Mouse (Mus musculus) heart, embryonic 15.5 days (tissue): Measurements from ENCODE around the gene Gpbp1. TPM values are rescaled to one million over a fixed set of nuclear protein-coding genes. Genes with fewer than 3 reads are reported as not detected.

Experiments used
- ATAC-seq: fragments of 200-750 bp; cut with Nextera tagmentation; replicated peaks from 2 replicates; pipeline ENCODE4 v1.8.0; 2017; ENCODE audit warnings: low read depth, moderate TSS enrichment; ENCODE audit not compliant: insufficient number of reproducible peaks, insufficient read depth, low FRiP score
- H3K27ac ChIP-seq: fragments of 300-500 bp; sonication (generic); 2 replicates; pipeline ENCODE4 v1.5.1; 2015; ENCODE audit warnings: mild to moderate bottlenecking, inconsistent platforms
- H3K27me3 ChIP-seq: fragments of 300-500 bp; sonication (generic); 2 replicates; pipeline ENCODE4 v1.6.1; 2015; ENCODE audit warnings: inconsistent platforms
- H3K36me3 ChIP-seq: fragments of 300-500 bp; sonication (generic); 2 replicates; pipeline ENCODE4 v1.6.1; 2015; ENCODE audit warnings: mild to moderate bottlenecking, inconsistent platforms
- H3K4me1 ChIP-seq: fragments of 300-500 bp; sonication (generic); replicated peaks from 2 replicates; pipeline ENCODE4 v1.6.1; 2015; ENCODE audit warnings: inconsistent platforms
- H3K4me2 ChIP-seq: fragments of 300-500 bp; sonication (generic); 2 replicates; pipeline ENCODE4 v1.6.1; 2015; ENCODE audit warnings: inconsistent platforms, mild to moderate bottlenecking, moderate library complexity
- H3K4me3 ChIP-seq: fragments of 300-500 bp; sonication (generic); 2 replicates; pipeline ENCODE4 v1.5.1; 2015; ENCODE audit warnings: mild to moderate bottlenecking, inconsistent platforms
- H3K9ac ChIP-seq: fragments of 300-500 bp; sonication (generic); 2 replicates; pipeline ENCODE4 v1.6.1; 2015; ENCODE audit warnings: mild to moderate bottlenecking, inconsistent platforms
- H3K9me3 ChIP-seq: fragments of 300-500 bp; sonication (generic); replicated peaks from 2 replicates; pipeline ENCODE4 v1.6.1; 2016; ENCODE audit warnings: inconsistent platforms
- WGBS: fragments of 180-500 bp; shearing (Covaris S2); methylation state at CpG from one replicate; pipeline ENCODE4 v1.1.7; 2015; ENCODE audit warnings: mixed read lengths; 5-methylcytosine and 5-hydroxymethylcytosine counted together
- polyA plus RNA-seq: library from polyadenylated mRNA; unstranded; fragments of >200 nt; fragmentation: Nextera tagmentation; extraction: Ambion mirVana; gene quantifications from 2 replicates; pipeline ENCODE4 v1.2.1, GENCODE M21; 2015

The Gpbp1 gene
- 53.9 and 55.2 TPM in 2 replicates for polyA plus RNA-seq

- Histone ChIP-seq H3K4me1 (peaks cover 19% of the 10 kb centered on the region), H3K27ac (peak within 1 kb of the TSS; percentile 99), H3K36me3 (no peaks in the 10 kb centered on the region), H3K9me3 (no peaks in the 10 kb centered on the region), H3K27me3 (peaks cover 23% of the 10 kb centered on the region), H3K4me3 (peak within 1 kb of the TSS; percentile 88), H3K4me2 (peak within 1 kb of the TSS; percentile 85), H3K9ac (peak within 1 kb of the TSS; percentile 85)
- WGBS, result under 1% methylated on average over 96 of the region's 109 CpGs
- ATAC-seq, result peak; percentile 97
These were observed at the start of gene Gpbp1 for GRCm38 (mm10) chr13:111489802-111490723. Gene Gpbp1, minus strand, starts transcription at chr13:111490111.

GRCm38 (mm10) chr13:111537718-111538117 is 47.8 kb upstream of the Gpbp1 start:
- Histone ChIP-seq H3K9me3 (no peaks in the 10 kb centered on the region), H3K4me2 (no peak overlapping the region), H3K36me3 (no peaks in the 10 kb centered on the region), H3K4me1 (no peaks in the 10 kb centered on the region), H3K27me3 (no peaks in the 10 kb centered on the region), H3K9ac (no peak overlapping the region), H3K27ac (no peak overlapping the region), H3K4me3 (no peak overlapping the region)
- ATAC-seq, result no peak
- WGBS, result 79% methylated on average over 9 of the region's 9 CpGs

- no peak for ATAC-seq
- Histone ChIP-seq H3K27ac (no peak overlapping the region), H3K4me2 (no peak overlapping the region), H3K9ac (no peak overlapping the region), H3K4me3 (no peak overlapping the region), H3K36me3 (no peaks in the 10 kb centered on the region), H3K27me3 (no peaks in the 10 kb centered on the region), H3K4me1 (no peaks in the 10 kb centered on the region), H3K9me3 (no peaks in the 10 kb centered on the region)
- 71% methylated on average over 6 of the region's 6 CpGs for WGBS
These were observed 46.4 kb upstream of the Gpbp1 start for GRCm38 (mm10) chr13:111536207-111536887.

- Histone ChIP-seq H3K4me3 (no peak overlapping the region), H3K9ac (no peak overlapping the region), H3K9me3 (no peaks in the 10 kb centered on the region), H3K27ac (no peak overlapping the region), H3K36me3 (no peaks in the 10 kb centered on the region), H3K4me1 (no peaks in the 10 kb centered on the region), H3K4me2 (no peak overlapping the region), H3K27me3 (no peaks in the 10 kb centered on the region)
- 63% methylated on average over 6 of the region's 6 CpGs for WGBS
- no peak for ATAC-seq
These were observed 44.2 kb upstream of the Gpbp1 start for GRCm38 (mm10) chr13:111534131-111534530.

- 92% methylated on average over 16 of the region's 16 CpGs for WGBS
- H3K27me3 ChIP-seq, result no peaks in the 10 kb centered on the region
These were observed 42.5 kb upstream of the Gpbp1 start for GRCm38 (mm10) chr13:111532178-111532948.

GRCm38 (mm10) chr13:111531701-111532100 is 41.8 kb upstream of the Gpbp1 start:
- no peaks in the 10 kb centered on the region for H3K27me3 ChIP-seq
- ATAC-seq, result no peak
- H3K9ac ChIP-seq, result no peak overlapping the region
- no peak overlapping the region for H3K4me3 ChIP-seq
- H3K27ac ChIP-seq, result no peak overlapping the region
- H3K9me3 ChIP-seq, result no peaks in the 10 kb centered on the region
- H3K4me2 ChIP-seq, result no peak overlapping the region
- H3K4me1 ChIP-seq, result no peaks in the 10 kb centered on the region
- WGBS, result 89% methylated on average over 1 of the region's 1 CpGs
- no peaks in the 10 kb centered on the region for H3K36me3 ChIP-seq

More at GRCm38 (mm10) chr13:111532178-111532948, 42.5 kb upstream of the Gpbp1 start:
- H3K4me2 ChIP-seq, result no peak overlapping the region
- no peaks in the 10 kb centered on the region for H3K4me1 ChIP-seq
- ATAC-seq, result no peak
- H3K36me3 ChIP-seq, result no peaks in the 10 kb centered on the region
- H3K4me3 ChIP-seq, result no peak overlapping the region
- H3K9me3 ChIP-seq, result no peaks in the 10 kb centered on the region
- no peak overlapping the region for H3K9ac ChIP-seq
- no peak overlapping the region for H3K27ac ChIP-seq

- no peak overlapping the region for H3K4me3 ChIP-seq
- H3K36me3 ChIP-seq, result no peaks in the 10 kb centered on the region
- no peak overlapping the region for H3K27ac ChIP-seq
- H3K4me1 ChIP-seq, result no peaks in the 10 kb centered on the region
- no peaks in the 10 kb centered on the region for H3K27me3 ChIP-seq
- H3K9me3 ChIP-seq, result no peaks in the 10 kb centered on the region
- no peak for ATAC-seq
- no peak overlapping the region for H3K4me2 ChIP-seq
- 79% methylated on average over 2 of the region's 2 CpGs for WGBS
- H3K9ac ChIP-seq, result no peak overlapping the region
These were observed 34.4 kb upstream of the Gpbp1 start for GRCm38 (mm10) chr13:111524277-111524676.

- H3K27me3 ChIP-seq, result no peaks in the 10 kb centered on the region
- H3K27ac ChIP-seq, result no peak overlapping the region
- no peak overlapping the region for H3K9ac ChIP-seq
- WGBS, result 72% methylated on average over 9 of the region's 9 CpGs
- no peaks in the 10 kb centered on the region for H3K36me3 ChIP-seq
- ATAC-seq, result no peak
- H3K4me1 ChIP-seq, result peaks cover 3% of the 10 kb centered on the region
- H3K4me3 ChIP-seq, result no peak overlapping the region
- H3K4me2 ChIP-seq, result no peak overlapping the region
- no peaks in the 10 kb centered on the region for H3K9me3 ChIP-seq
These were observed 32.4 kb upstream of the Gpbp1 start for GRCm38 (mm10) chr13:111522336-111522735.

GRCm38 (mm10) chr13:111520456-111520855 is 30.5 kb upstream of the Gpbp1 start:
- WGBS, result 44% methylated on average over 4 of the region's 4 CpGs
- no peak overlapping the region for H3K27ac ChIP-seq
- no peaks in the 10 kb centered on the region for H3K27me3 ChIP-seq
- H3K9ac ChIP-seq, result no peak overlapping the region
- H3K9me3 ChIP-seq, result no peaks in the 10 kb centered on the region
- no peak overlapping the region for H3K4me2 ChIP-seq
- ATAC-seq, result no peak
- peaks cover 3% of the 10 kb centered on the region for H3K4me1 ChIP-seq
- no peaks in the 10 kb centered on the region for H3K36me3 ChIP-seq
- no peak overlapping the region for H3K4me3 ChIP-seq

- no peak for ATAC-seq
- Histone ChIP-seq H3K27me3 (no peaks in the 10 kb centered on the region), H3K27ac (no peak overlapping the region), H3K4me1 (peaks cover 3% of the 10 kb centered on the region), H3K9me3 (no peaks in the 10 kb centered on the region), H3K4me2 (no peak overlapping the region), H3K36me3 (no peaks in the 10 kb centered on the region), H3K4me3 (no peak overlapping the region), H3K9ac (no peak overlapping the region)
- 21% methylated on average over 5 of the region's 5 CpGs for WGBS
These were observed 28.4 kb upstream of the Gpbp1 start for GRCm38 (mm10) chr13:111518332-111518731.
